Mouse (Mus musculus) kidney, embryonic 14.5 days (tissue): Measurements from ENCODE around the gene A630023A22Rik. TPM values are rescaled to one million over a fixed set of nuclear protein-coding genes. Genes with fewer than 3 reads are reported as not detected.

Source experiments
- ATAC-seq: fragments of 200-750 bp; cut with Nextera tagmentation; 2 replicates; pipeline ENCODE4 v1.8.0; 2017; ENCODE audit warnings: moderate number of reproducible peaks, mild to moderate bottlenecking, moderate TSS enrichment, moderate library complexity; ENCODE audit not compliant: low FRiP score, low TSS enrichment
- H3K27ac ChIP-seq: fragments of 300-500 bp; sonication (generic); 2 replicates; pipeline ENCODE4 v1.5.1; 2014; ENCODE audit warnings: low read depth, mild to moderate bottlenecking, low read length, moderate library complexity, mixed read lengths
- H3K27me3 ChIP-seq: fragments of 300-500 bp; sonication (generic); 2 replicates; pipeline ENCODE4 v1.6.1; 2014; ENCODE audit warnings: mild to moderate bottlenecking, low read length; ENCODE audit not compliant: control insufficient read depth, insufficient read depth
- H3K36me3 ChIP-seq: fragments of 300-500 bp; sonication (generic); 2 replicates; pipeline ENCODE4 v1.6.1; 2014; ENCODE audit warnings: low read length, mixed read lengths; ENCODE audit not compliant: control insufficient read depth, insufficient read depth
- H3K4me1 ChIP-seq: fragments of 300-500 bp; sonication (generic); 2 replicates; pipeline ENCODE4 v1.6.1; 2014; ENCODE audit warnings: low read length, mixed read lengths; ENCODE audit not compliant: control insufficient read depth, insufficient read depth
- H3K4me2 ChIP-seq: fragments of 300-500 bp; sonication (generic); replicated peaks from 2 replicates; pipeline ENCODE4 v1.6.1; 2014; ENCODE audit warnings: low read depth, mild to moderate bottlenecking, low read length
- H3K4me3 ChIP-seq: fragments of 300-500 bp; sonication (generic); 2 replicates; pipeline ENCODE4 v1.5.1; 2014; ENCODE audit warnings: mild to moderate bottlenecking, low read length
- H3K9ac ChIP-seq: fragments of 300-500 bp; sonication (generic); 2 replicates; pipeline ENCODE4 v1.6.1; 2014; ENCODE audit warnings: low read depth, mild to moderate bottlenecking, low read length, moderate library complexity
- H3K9me3 ChIP-seq: fragments of 300-500 bp; sonication (generic); 2 replicates; pipeline ENCODE4 v1.6.1; 2016; ENCODE audit warnings: low read length; ENCODE audit not compliant: control insufficient read depth
- WGBS: fragments of 180-500 bp; shearing (Covaris S2); extraction: QIAGEN DNeasy Blood & Tissue Kit; methylation state at CpG from one replicate; pipeline ENCODE4 v1.1.7; 2014; 5-methylcytosine and 5-hydroxymethylcytosine counted together
- polyA plus RNA-seq: library from polyadenylated mRNA; unstranded; fragments of >200 nt; fragmentation: Nextera tagmentation; extraction: Ambion mirVana; gene quantifications from 2 replicates; pipeline ENCODE4 v1.2.1, GENCODE M21; 2014

Gene A630023A22Rik
- not detected in 2 replicates for polyA plus RNA-seq

- no peak within 1 kb of the TSS for H3K4me3 ChIP-seq
- H3K4me2 ChIP-seq: no peak within 1 kb of the TSS
- no peaks in the 10 kb centered on the region for H3K36me3 ChIP-seq
- no peaks in the 10 kb centered on the region for H3K27me3 ChIP-seq
- no peak within 1 kb of the TSS for H3K27ac ChIP-seq
- WGBS: 46% methylated on average over 5 of the region's 5 CpGs
- H3K4me1 ChIP-seq: no peaks in the 10 kb centered on the region
- ATAC-seq: no peak
- no peak within 1 kb of the TSS for H3K9ac ChIP-seq
- H3K9me3 ChIP-seq: no peaks in the 10 kb centered on the region
These were observed at the start of gene A630023A22Rik for GRCm38 (mm10) chr14:34102601-34103000. TSS of gene A630023A22Rik (minus strand) at chr14:34102754.

GRCm38 (mm10) chr14:34152342-34152741, 49.8 kb upstream of the A630023A22Rik start, which contains the start of gene Npy4r:
TSS of gene Npy4r (minus strand) at chr14:34152489.
- H3K27ac ChIP-seq: no peak within 1 kb of the TSS
- no peaks in the 10 kb centered on the region for H3K27me3 ChIP-seq
- H3K4me2 ChIP-seq: peak within 1 kb of the TSS; percentile 21; the same call in 1 of the 2 replicates
- WGBS: 10% methylated on average over 16 of the region's 16 CpGs
- no peak within 1 kb of the TSS for H3K9ac ChIP-seq
- peaks cover 12% of the 10 kb centered on the region; the same call in 1 of the 2 replicates for H3K4me1 ChIP-seq
- peak; percentile 90 for ATAC-seq
- no peaks in the 10 kb centered on the region for H3K36me3 ChIP-seq
- H3K4me3 ChIP-seq: no peak within 1 kb of the TSS
- H3K9me3 ChIP-seq: no peaks in the 10 kb centered on the region

GRCm38 (mm10) chr14:34142915-34143314, 40.4 kb upstream of the A630023A22Rik start:
- Histone ChIP-seq H3K27ac (no peak overlapping the region), H3K27me3 (no peaks in the 10 kb centered on the region), H3K9me3 (0 out of 2 replicates have a peak, but pooled peaks cover 2% of the 10 kb centered on the region), H3K4me2 (no peak overlapping the region), H3K4me1 (no peaks in the 10 kb centered on the region), H3K9ac (no peak overlapping the region), H3K4me3 (no peak overlapping the region), H3K36me3 (no peaks in the 10 kb centered on the region)
- WGBS: 93% methylated on average over 10 of the region's 10 CpGs
- no peak for ATAC-seq

- H3K27ac ChIP-seq: no peak overlapping the region
- H3K9ac ChIP-seq: no peak overlapping the region
- no peaks in the 10 kb centered on the region for H3K27me3 ChIP-seq
- no peak for ATAC-seq
- no peak overlapping the region for H3K4me3 ChIP-seq
- WGBS: 88% methylated on average over 1 of the region's 1 CpGs
- H3K4me2 ChIP-seq: no peak overlapping the region
- H3K4me1 ChIP-seq: no peaks in the 10 kb centered on the region
- H3K36me3 ChIP-seq: no peaks in the 10 kb centered on the region
- H3K9me3 ChIP-seq: 0 out of 2 replicates have a peak, but pooled peaks cover 2% of the 10 kb centered on the region
These were observed 39.8 kb upstream of the A630023A22Rik start for GRCm38 (mm10) chr14:34142316-34142715.

- 93% methylated on average over 15 of the region's 15 CpGs for WGBS
- no peak for ATAC-seq
These were observed 37.4 kb upstream of the A630023A22Rik start for GRCm38 (mm10) chr14:34139671-34140664.

GRCm38 (mm10) chr14:34135391-34135790, 32.8 kb upstream of the A630023A22Rik start:
- H3K9ac ChIP-seq: no peak overlapping the region
- 0 out of 2 replicates have a peak, but pooled peaks cover 2% of the 10 kb centered on the region for H3K9me3 ChIP-seq
- no peaks in the 10 kb centered on the region for H3K27me3 ChIP-seq
- H3K4me2 ChIP-seq: no peak overlapping the region
- no peak for ATAC-seq
- no peaks in the 10 kb centered on the region for H3K4me1 ChIP-seq
- no peaks in the 10 kb centered on the region for H3K36me3 ChIP-seq
- H3K4me3 ChIP-seq: no peak overlapping the region
- H3K27ac ChIP-seq: no peak overlapping the region

More at GRCm38 (mm10) chr14:34139671-34140664, 37.4 kb upstream of the A630023A22Rik start:
- Histone ChIP-seq H3K4me3 (no peak overlapping the region), H3K27ac (no peak overlapping the region), H3K9me3 (0 out of 2 replicates have a peak, but pooled peaks cover 2% of the 10 kb centered on the region), H3K36me3 (no peaks in the 10 kb centered on the region), H3K27me3 (no peaks in the 10 kb centered on the region), H3K4me2 (no peak overlapping the region), H3K9ac (no peak overlapping the region), H3K4me1 (no peaks in the 10 kb centered on the region)

GRCm38 (mm10) chr14:34131216-34131615, 28.7 kb upstream of the A630023A22Rik start:
- Histone ChIP-seq H3K9me3 (no peaks in the 10 kb centered on the region), H3K36me3 (no peaks in the 10 kb centered on the region), H3K4me3 (no peak overlapping the region), H3K4me1 (no peaks in the 10 kb centered on the region), H3K27me3 (no peaks in the 10 kb centered on the region), H3K9ac (no peak overlapping the region), H3K4me2 (no peak overlapping the region), H3K27ac (no peak overlapping the region)
- no peak for ATAC-seq
- 50% methylated on average over 6 of the region's 6 CpGs for WGBS

GRCm38 (mm10) chr14:34121691-34122090, 19.1 kb upstream of the A630023A22Rik start:
- H3K27me3 ChIP-seq: no peaks in the 10 kb centered on the region
- H3K36me3 ChIP-seq: no peaks in the 10 kb centered on the region
- ATAC-seq: no peak
- no peak overlapping the region for H3K4me2 ChIP-seq
- WGBS: 95% methylated on average over 4 of the region's 4 CpGs
- H3K9ac ChIP-seq: no peak overlapping the region
- H3K27ac ChIP-seq: no peak overlapping the region
- no peak overlapping the region for H3K4me3 ChIP-seq
- no peaks in the 10 kb centered on the region for H3K9me3 ChIP-seq
- peaks cover 17% of the 10 kb centered on the region for H3K4me1 ChIP-seq

- WGBS: 44% methylated on average over 3 of the region's 3 CpGs
These were observed 18.4 kb upstream of the A630023A22Rik start for GRCm38 (mm10) chr14:34120923-34121351.

More at GRCm38 (mm10) chr14:34120923-34121351, 18.4 kb upstream of the A630023A22Rik start:
- Histone ChIP-seq H3K27me3 (no peaks in the 10 kb centered on the region), H3K27ac (no peak overlapping the region), H3K36me3 (no peaks in the 10 kb centered on the region), H3K4me2 (no peak overlapping the region), H3K4me3 (no peak overlapping the region), H3K9ac (no peak overlapping the region), H3K9me3 (no peaks in the 10 kb centered on the region), H3K4me1 (peaks cover 17% of the 10 kb centered on the region)
- ATAC-seq: peak; percentile 72
